Mouse (Mus musculus): Measurements from ENCODE around the gene Olfr913.

Gene Olfr913

DNA sequence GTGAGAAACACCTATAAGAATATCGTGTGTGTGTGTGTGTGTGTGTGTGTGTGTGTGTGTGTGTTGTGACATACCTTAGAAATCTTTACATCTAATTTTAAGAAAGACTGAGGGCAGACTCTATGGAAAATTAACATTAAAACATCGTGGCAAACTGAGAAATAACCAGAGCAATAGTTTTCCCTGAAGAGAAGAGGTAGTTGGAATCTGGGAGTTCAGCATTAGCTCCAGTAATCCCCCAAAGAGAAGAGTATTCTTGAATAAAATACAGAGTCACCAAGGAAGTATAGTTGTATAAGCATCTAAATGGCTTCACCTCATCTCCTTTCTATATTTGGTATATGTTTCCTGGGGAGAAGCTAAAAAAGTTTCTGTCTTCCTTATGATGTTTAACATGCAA lies at the start of gene Olfr913:
Gene Olfr913 (plus strand): TSS at position 301 of the 400 bp plus-strand sequence.
- DNase-seq (ENCODE audit: low spot score in 2 of 2) = no peak

DNA sequence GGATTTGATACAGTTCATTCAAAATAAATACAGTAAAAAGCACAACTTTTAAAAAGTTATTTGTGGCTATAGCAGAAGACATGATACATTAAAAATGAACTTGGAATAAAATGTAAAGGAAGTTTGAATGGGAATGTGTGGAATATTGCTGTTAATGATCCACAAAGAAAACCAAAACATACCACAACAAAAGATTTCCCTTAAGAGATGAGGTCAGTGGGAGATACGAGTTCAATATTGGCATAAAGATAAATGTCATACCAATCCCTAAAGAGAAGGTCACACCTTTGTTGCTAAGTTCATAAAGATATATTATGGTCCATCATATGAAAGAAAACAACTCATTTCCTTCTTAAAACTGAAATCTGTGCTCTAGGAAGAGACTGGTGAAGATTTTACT lies 12.7 kb upstream of the Olfr913 start, which contains the start of gene Olfr912:
Gene Olfr912 (plus strand): TSS at position 301 of the 400 bp plus-strand sequence.
- no peak for DNase-seq (ENCODE audit: low spot score in 2 of 2)

DNA sequence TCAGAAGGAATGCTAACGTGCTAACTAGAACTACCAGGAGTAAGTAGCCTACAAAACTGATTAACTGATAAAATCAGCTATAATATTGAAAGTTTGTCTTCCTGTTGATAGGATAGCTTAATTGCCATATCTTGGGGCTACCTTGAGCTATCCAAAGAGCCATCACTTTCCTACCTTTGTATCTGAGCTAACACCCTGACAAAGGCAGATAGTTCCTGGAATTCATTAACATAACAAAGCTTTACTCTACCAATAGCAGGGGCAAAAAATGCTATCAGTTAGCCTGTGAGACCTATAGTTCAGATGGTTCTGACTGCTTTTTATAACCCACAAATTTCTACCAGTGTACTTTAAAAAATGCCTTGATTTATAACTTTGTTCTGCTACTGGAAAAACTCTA lies 1.5 kb upstream of the Olfr913 start:
- DNase-seq (ENCODE audit: low spot score in 2 of 2) = no peak

DNA sequence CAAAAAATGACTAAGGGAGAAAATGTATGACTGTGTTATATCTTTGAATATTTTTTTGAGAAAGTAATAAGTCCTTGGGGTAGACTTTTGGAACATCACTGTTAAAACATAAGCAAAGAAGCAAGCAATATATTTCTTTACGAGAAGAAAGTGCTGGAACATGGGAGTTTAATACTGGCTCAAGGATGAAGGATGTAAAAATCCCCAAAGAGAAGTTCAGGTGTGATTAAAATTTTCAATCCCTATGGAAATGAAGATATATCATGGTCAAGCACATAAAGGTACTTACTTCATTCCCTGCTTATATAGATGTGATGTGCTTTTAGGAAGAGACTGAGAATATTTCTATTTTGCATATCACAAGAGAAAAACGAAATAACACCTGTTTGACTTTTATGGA lies 12.2 kb downstream of the Olfr913 start, which contains the start of gene Olfr914:
Gene Olfr914 (plus strand): TSS at position 301 of the 400 bp plus-strand sequence.
- no peak for DNase-seq (ENCODE audit: low spot score in 2 of 2)

DNA sequence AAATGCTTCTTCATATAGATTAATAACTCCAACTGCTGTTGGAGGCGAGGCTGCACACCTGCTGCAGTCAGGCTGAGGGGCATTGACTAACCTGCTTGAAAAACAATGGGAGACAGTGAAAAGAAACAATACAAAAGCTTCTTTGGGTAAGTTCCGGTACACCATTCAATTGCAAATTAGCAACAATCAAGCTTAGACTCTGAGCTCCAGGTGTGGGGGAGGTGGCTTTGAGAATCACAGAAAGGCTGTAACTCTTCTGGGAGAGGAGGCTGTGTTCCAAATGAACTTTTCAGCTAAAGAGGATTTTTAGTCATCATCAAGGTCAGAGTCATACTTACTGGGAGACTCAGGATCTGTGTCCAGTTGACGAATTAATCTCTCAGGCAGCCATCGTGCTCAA lies 39.8 kb downstream of the Olfr913 start:
- DNase-seq (ENCODE audit: low spot score in 2 of 2) = no peak

Measured in frontal cortex, postnatal 14 days (tissue).